ENCODE assay signal across 8 mouse cellular contexts in genomic region chr11:19012463-19013115, GRCm38 (mm10). TPM values are rescaled to one million over a fixed set of nuclear protein-coding genes. Genes with fewer than 3 reads are reported as not detected.
DNase-seq lines count a peak whose midpoint lies in the region; ATAC-seq and TF ChIP-seq lines count a peak whose summit lies in the region.
"Had no signal": no experiment of that assay in that cellular context is flagged by ENCODE, and none has a peak within 500 bp of the region (broad histone marks: within the 10 kb centered on the region; RNA-seq: fewer than 3 reads in every experiment).

No protein-coding gene starts in this region.

- no peak for DNase-seq in lung, postnatal 4 days
- no peak for DNase-seq in limb, embryonic 11.5 days (ENCODE audit: low spot score)
- DNase-seq in gastrocnemius, postnatal 14 days: no peak
- DNase-seq in layer of hippocampus, adult 2 months (ENCODE audit: low spot score in 2 of 2): no peak

- H3K27me3 ChIP-seq in lung, embryonic 15.5 days: 0 out of 2 replicates have a peak, but pooled peaks cover 3% of the 10 kb centered on the region
- peaks cover 26% of the 10 kb centered on the region for H3K27me3 ChIP-seq in forebrain, embryonic 16.5 days (replicated peaks; ENCODE audit: control insufficient read depth, insufficient read depth, low read length)
- peaks cover 22% of the 10 kb centered on the region for H3K27me3 ChIP-seq in limb, embryonic 11.5 days (ENCODE audit: control insufficient read depth, insufficient read depth, low read length)
- H3K27me3 ChIP-seq in stomach, embryonic 16.5 days (ENCODE audit: control insufficient read depth, insufficient read depth, low read length): no peaks in the 10 kb centered on the region

- peak overlapping the region; percentile 84 for H3K27ac ChIP-seq in lung, embryonic 15.5 days
- no peak overlapping the region for H3K27ac ChIP-seq in forebrain, embryonic 16.5 days (ENCODE audit: low read length)
- H3K27ac ChIP-seq in limb, embryonic 11.5 days (replicated peaks; ENCODE audit: low read depth, low read length): no peak overlapping the region
- H3K27ac ChIP-seq in stomach, embryonic 16.5 days (ENCODE audit: low read length): peak overlapping the region; percentile 95
- H3K27ac ChIP-seq in layer of hippocampus, adult 2 months: no peak overlapping the region
- H3K27ac ChIP-seq: liver, embryonic 14.5 days had no signal

- H3K36me3 ChIP-seq in lung, embryonic 15.5 days: no peaks in the 10 kb centered on the region
- H3K36me3 ChIP-seq in forebrain, embryonic 16.5 days (ENCODE audit: control insufficient read depth, insufficient read depth): no peaks in the 10 kb centered on the region
- no peaks in the 10 kb centered on the region for H3K36me3 ChIP-seq in limb, embryonic 11.5 days (ENCODE audit: control insufficient read depth, insufficient read depth, low read length)
- H3K36me3 ChIP-seq in stomach, embryonic 16.5 days (ENCODE audit: control insufficient read depth, insufficient read depth, low read length): 0 out of 2 replicates have a peak, but pooled peaks cover 8% of the 10 kb centered on the region

- H3K4me1 ChIP-seq in lung, embryonic 15.5 days: peaks cover 3% of the 10 kb centered on the region
- peaks cover 22% of the 10 kb centered on the region for H3K4me1 ChIP-seq in forebrain, embryonic 16.5 days (replicated peaks; ENCODE audit: control insufficient read depth, insufficient read depth, low read length)
- H3K4me1 ChIP-seq in limb, embryonic 11.5 days (ENCODE audit: control insufficient read depth, insufficient read depth, low read length): peaks cover 8% of the 10 kb centered on the region; the same call in 1 of the 2 replicates
- H3K4me1 ChIP-seq in stomach, embryonic 16.5 days (ENCODE audit: control insufficient read depth, insufficient read depth, low read length): peaks cover 18% of the 10 kb centered on the region

- peak overlapping the region; percentile 84 for H3K9ac ChIP-seq in lung, embryonic 15.5 days
- H3K9ac ChIP-seq in forebrain, embryonic 16.5 days (replicated peaks; ENCODE audit: low read depth, low read length): no peak overlapping the region
- H3K9ac ChIP-seq in limb, embryonic 11.5 days (ENCODE audit: low read length): no peak overlapping the region
- H3K9ac ChIP-seq in stomach, embryonic 16.5 days (ENCODE audit: low read length): peak overlapping the region; percentile 93
- H3K9ac ChIP-seq: liver, embryonic 14.5 days had no signal

- H3K9me3 ChIP-seq in lung, embryonic 15.5 days: no peaks in the 10 kb centered on the region
- H3K9me3 ChIP-seq in forebrain, embryonic 16.5 days (ENCODE audit: control insufficient read depth, low read length): no peaks in the 10 kb centered on the region
- H3K9me3 ChIP-seq in limb, embryonic 11.5 days (ENCODE audit: control insufficient read depth, low read length): no peaks in the 10 kb centered on the region
- no peaks in the 10 kb centered on the region for H3K9me3 ChIP-seq in stomach, embryonic 16.5 days (replicated peaks; ENCODE audit: control insufficient read depth, low read length)

- peak overlapping the region; percentile 64 for H3K4me2 ChIP-seq in lung, embryonic 15.5 days
- peak overlapping the region; percentile 57; the same call in 1 of the 2 replicates for H3K4me2 ChIP-seq in forebrain, embryonic 16.5 days (ENCODE audit: low read length)
- H3K4me2 ChIP-seq in limb, embryonic 11.5 days (ENCODE audit: low read depth, severe bottlenecking): peak overlapping the region; percentile 55
- peak overlapping the region; percentile 85 for H3K4me2 ChIP-seq in stomach, embryonic 16.5 days (ENCODE audit: low read depth, low read length)

- intact Hi-C loops in gastrocnemius, postnatal 14 days (cut with DNase I; ENCODE audit: low total_unique reads): no loop called here

- TF ChIP-seq CTCF in layer of hippocampus, adult 2 months (conservative IDR thresholded peaks at IDR 0.05): no peak

- no peak for ATAC-seq in lung, embryonic 15.5 days (ENCODE audit: borderline replicate concordance, extremely low read depth, low FRiP score, low TSS enrichment)
- no peak for ATAC-seq in forebrain, embryonic 16.5 days
- ATAC-seq in limb, embryonic 11.5 days (ENCODE audit: insufficient number of reproducible peaks, low FRiP score, low TSS enrichment, low read depth): no peak
- ATAC-seq in stomach, embryonic 16.5 days (ENCODE audit: insufficient read depth, low FRiP score): no peak

- 31% methylated on average over 2 of the region's 2 CpGs for WGBS in lung, embryonic 15.5 days
- WGBS in forebrain, embryonic 16.5 days: 20% methylated on average over 2 of the region's 2 CpGs
- 7% methylated on average over 2 of the region's 2 CpGs for WGBS in limb, embryonic 11.5 days
- WGBS in stomach, embryonic 16.5 days: 18% methylated on average over 2 of the region's 2 CpGs

- peak overlapping the region; percentile 57 for H3K4me3 ChIP-seq in lung, embryonic 15.5 days
- no peak overlapping the region for H3K4me3 ChIP-seq in forebrain, embryonic 16.5 days (replicated peaks; ENCODE audit: low read length)
- no peak overlapping the region for H3K4me3 ChIP-seq in limb, embryonic 11.5 days (ENCODE audit: low read depth, low read length)
- H3K4me3 ChIP-seq in stomach, embryonic 16.5 days (replicated peaks; ENCODE audit: low read length): peak overlapping the region; percentile 88
- H3K4me3 ChIP-seq in layer of hippocampus, adult 2 months: no peak overlapping the region

RNA-seq across cellular contexts. Expression of gene Meis1, which starts 6.2 kb away (rescaled TPM):
- 112 and 116 TPM in 2 replicates for polyA plus RNA-seq in lung, embryonic 15.5 days (2015; fragmentation: Nextera tagmentation; extraction: Ambion mirVana)
- polyA plus RNA-seq in forebrain, embryonic 16.5 days (2015; fragmentation: Nextera tagmentation; extraction: Ambion mirVana): 28.5 and 41.4 TPM in 2 replicates
- 69.8 and 85.0 TPM in 2 replicates for polyA plus RNA-seq in limb, embryonic 11.5 days (2014; fragmentation: Nextera tagmentation; extraction: Ambion mirVana)
- polyA plus RNA-seq in stomach, embryonic 16.5 days (2015; fragmentation: Nextera tagmentation; extraction: Ambion mirVana): 143 and 153 TPM in 2 replicates
- total RNA-seq in gastrocnemius, postnatal 14 days (2021): 1 to 10 TPM; 4.1 to 4.5 TPM
- total RNA-seq in layer of hippocampus, adult 2 months (2021): 1 to 10 TPM; 1.8 to 1.9 TPM

Comparison
In these comparisons a context has a peak if more than half of its experiments do, and no peak if none do; other contexts are left out.
1. H3K27ac ChIP-seq: peak in lung, embryonic 15.5 days (single experiment) and stomach, embryonic 16.5 days (single experiment); none in forebrain, embryonic 16.5 days (single experiment), limb, embryonic 11.5 days (single experiment) and layer of hippocampus, adult 2 months (single experiment).
2. H3K4me3 ChIP-seq: peak in lung, embryonic 15.5 days (single experiment) and stomach, embryonic 16.5 days (single experiment); none in forebrain, embryonic 16.5 days (single experiment), limb, embryonic 11.5 days (single experiment) and layer of hippocampus, adult 2 months (single experiment).
3. H3K9ac ChIP-seq: peak in lung, embryonic 15.5 days (single experiment) and stomach, embryonic 16.5 days (single experiment); none in forebrain, embryonic 16.5 days (single experiment) and limb, embryonic 11.5 days (single experiment).
4. Peak in every context shown above with its lines, with median percentiles within 50 percentile points of each other: H3K4me2 ChIP-seq.